Mouse (Mus musculus): ENCODE results near the gene Ncam2. TPM values are rescaled to one million over a fixed set of nuclear protein-coding genes. Genes with fewer than 3 reads are reported as not detected.

Ncam2 gene
- polyA plus RNA-seq, 1 experiment from 2014 or later, result 0.80 TPM

DNA sequence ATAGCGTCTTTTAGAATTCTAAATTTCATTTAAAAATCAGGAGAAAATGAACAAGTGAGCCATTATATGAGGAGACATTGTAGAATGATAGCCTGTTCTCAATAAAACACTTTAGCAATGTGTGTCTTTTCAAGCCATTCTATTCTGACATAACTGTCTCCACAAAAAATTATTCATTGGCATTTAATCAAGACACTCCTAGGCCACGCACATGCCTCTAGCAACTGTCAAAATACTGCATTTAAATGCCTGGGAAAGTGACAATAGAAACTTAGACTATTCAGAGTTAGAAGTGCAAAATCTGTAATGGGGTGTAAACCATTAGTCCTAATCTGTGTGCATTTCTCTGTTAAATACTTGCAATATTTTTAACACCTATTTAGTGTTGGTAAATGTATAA, 456.1 kb downstream of the Ncam2 start:
- Histone ChIP-seq H3K4me2 (no peak overlapping the region), H3K9me3 (no peaks in the 10 kb centered on the region), H3K27me3 (no peaks in the 10 kb centered on the region), H3K4me1 (replicated peaks) (no peaks in the 10 kb centered on the region), H3K36me3 (no peaks in the 10 kb centered on the region), H3K4me3 (replicated peaks) (no peak overlapping the region), H3K9ac (replicated peaks) (no peak overlapping the region), H3K27ac (no peak overlapping the region)
- 89% methylated on average over 2 of the region's 2 CpGs for WGBS
- no peak for ATAC-seq (ENCODE audit: insufficient number of reproducible peaks, insufficient read depth, low FRiP score, low TSS enrichment, low read depth)

DNA sequence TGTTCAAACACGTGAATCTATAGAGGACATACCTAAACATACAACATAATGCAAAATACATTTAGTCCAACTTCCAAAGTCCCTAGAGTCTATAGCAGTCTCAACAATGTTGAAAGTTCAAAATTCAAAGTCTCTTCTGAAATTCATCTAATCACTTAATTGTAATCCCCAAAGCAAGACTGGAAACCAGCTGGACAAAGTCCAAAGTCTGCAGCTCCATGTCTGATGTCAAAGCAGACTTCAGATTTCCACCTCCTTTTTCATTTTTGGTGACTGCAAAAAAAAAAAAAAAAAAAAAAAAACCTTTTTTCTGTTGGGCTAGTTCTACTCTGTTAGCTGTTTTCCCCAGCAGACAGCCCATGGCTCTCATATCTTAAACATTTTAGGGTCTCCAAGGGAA, 473.4 kb downstream of the Ncam2 start:
- H3K36me3 ChIP-seq, result no peaks in the 10 kb centered on the region
- H3K9ac ChIP-seq (replicated peaks), result no peak overlapping the region
- no peaks in the 10 kb centered on the region for H3K4me1 ChIP-seq (replicated peaks)
- 80% methylated on average over 1 of the region's 1 CpGs for WGBS
- H3K27ac ChIP-seq, result no peak overlapping the region
- no peak for ATAC-seq (ENCODE audit: insufficient number of reproducible peaks, insufficient read depth, low FRiP score, low TSS enrichment, low read depth)
- no peaks in the 10 kb centered on the region for H3K27me3 ChIP-seq
- H3K4me2 ChIP-seq, result no peak overlapping the region
- H3K4me3 ChIP-seq (replicated peaks), result no peak overlapping the region
- H3K9me3 ChIP-seq, result 0 out of 2 replicates have a peak, but pooled peaks cover 3% of the 10 kb centered on the region

DNA sequence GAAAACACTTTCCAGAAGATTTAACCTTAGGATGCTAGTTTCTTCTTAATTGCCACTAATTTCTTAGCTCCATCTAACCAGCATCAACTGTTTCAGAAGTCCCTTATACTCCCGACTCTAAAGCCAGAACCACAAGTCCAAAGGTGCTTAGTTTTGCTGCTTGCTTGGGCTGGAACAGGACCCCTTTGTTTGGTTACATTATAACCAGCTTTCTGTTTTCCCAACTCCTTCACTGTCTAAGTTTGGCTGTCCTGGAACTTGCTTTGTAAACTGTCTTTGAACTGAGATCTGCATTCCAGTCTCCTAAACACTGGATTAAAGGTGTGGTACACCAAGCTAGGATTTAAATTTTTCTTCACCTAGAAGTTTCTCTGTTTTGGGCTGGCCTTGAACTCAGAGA, 475.0 kb downstream of the Ncam2 start:
- H3K4me1 ChIP-seq (replicated peaks), result no peaks in the 10 kb centered on the region
- no peak for ATAC-seq (ENCODE audit: insufficient number of reproducible peaks, insufficient read depth, low FRiP score, low TSS enrichment, low read depth)
- no peak overlapping the region for H3K4me3 ChIP-seq (replicated peaks)
- H3K9ac ChIP-seq (replicated peaks), result no peak overlapping the region
- H3K27me3 ChIP-seq, result no peaks in the 10 kb centered on the region
- H3K9me3 ChIP-seq, result 0 out of 2 replicates have a peak, but pooled peaks cover 3% of the 10 kb centered on the region
- WGBS, result 66% methylated on average over 1 of the region's 1 CpGs
- H3K27ac ChIP-seq, result no peak overlapping the region
- no peak overlapping the region for H3K4me2 ChIP-seq
- H3K36me3 ChIP-seq, result no peaks in the 10 kb centered on the region
